32 mouse cellular contexts compared by ENCODE assay signal in genomic region chr6:43516593-43517315, GRCm38 (mm10).
DNase-seq lines count a peak whose midpoint lies in the region; ATAC-seq lines count a peak whose summit lies in the region.
"Had no signal": no experiment of that assay in that cellular context is flagged by ENCODE, and none has a peak within 500 bp of the region (broad histone marks: within the 10 kb centered on the region; RNA-seq: fewer than 3 reads in every experiment).

No protein-coding gene starts in this region.

- no peak overlapping the region for H3K4me3 ChIP-seq in liver, embryonic 13.5 days (replicated peaks)
- H3K4me3 ChIP-seq in midbrain, embryonic 16.5 days (ENCODE audit: low read depth, low read length) = no peak overlapping the region
- H3K4me3 ChIP-seq: embryonic facial prominence, embryonic 12.5 days; heart, embryonic 15.5 days; hindbrain, embryonic 12.5 days; limb, embryonic 12.5 days; midbrain, embryonic 10.5 days; neural tube, embryonic 13.5 days had no signal

- ATAC-seq in frontal cortex, adult (ENCODE audit: low TSS enrichment) = peak; percentile 79
- ATAC-seq in erythroblast, adult 5-6 weeks (replicated peaks; ENCODE audit: low FRiP score, poor library complexity, severe bottlenecking) = peak; percentile 92
- ATAC-seq in liver, embryonic 13.5 days (ENCODE audit: low read depth) = peak; percentile 86
- ATAC-seq in megakaryocyte-erythroid progenitor cell, adult 5-6 weeks (replicated peaks; ENCODE audit: low FRiP score, low TSS enrichment, poor library complexity, severe bottlenecking) = peak; percentile 68
- ATAC-seq in midbrain, embryonic 16.5 days = no peak
- ATAC-seq: forebrain, embryonic 16.5 days; hindbrain, postnatal 0 days; Patski had no signal

- H3K27ac ChIP-seq in liver, embryonic 13.5 days = no peak overlapping the region
- no peak overlapping the region for H3K27ac ChIP-seq in midbrain, embryonic 16.5 days (ENCODE audit: low read length)
- H3K27ac ChIP-seq: embryonic facial prominence, embryonic 12.5 days; heart, embryonic 15.5 days; hindbrain, embryonic 12.5 days; hindbrain, postnatal 0 days; limb, embryonic 12.5 days; macrophage; midbrain, embryonic 10.5 days; neural tube, embryonic 13.5 days had no signal

- peaks cover 4% of the 10 kb centered on the region; the same call in 1 of the 2 replicates for H3K4me1 ChIP-seq in liver, embryonic 13.5 days (replicated peaks)
- H3K4me1 ChIP-seq in midbrain, embryonic 16.5 days (ENCODE audit: control insufficient read depth, insufficient read depth, low read length) = no peaks in the 10 kb centered on the region
- H3K4me1 ChIP-seq: embryonic facial prominence, embryonic 12.5 days; heart, embryonic 15.5 days; limb, embryonic 12.5 days had no signal

- DNase-seq in frontal cortex, postnatal 10 days (ENCODE audit: low spot score in 2 of 2) = no peak
- DNase-seq in liver, embryonic 13.5 days = no peak
- no peak for DNase-seq in heart, adult 8-10 months (ENCODE audit: low spot score)
- no peak for DNase-seq in embryo, embryonic 10.5 days (ENCODE audit: low spot score)
- DNase-seq: adrenal gland, postnatal 10 days; cerebellum, adult 8-10 months; cerebellum, postnatal 25 days; gastrocnemius, postnatal 10 days; kidney, adult 11 months; kidney, postnatal 14 days; layer of hippocampus, adult 9-11 months; lung, adult 2 months; lung, postnatal 10 days; right cerebral cortex, postnatal 25 days; spleen, adult 18-20 months; thymus, adult 18-20 months; thymus, postnatal 36 days had no signal

- H3K36me3 ChIP-seq in liver, embryonic 13.5 days = no peaks in the 10 kb centered on the region
- no peaks in the 10 kb centered on the region for H3K36me3 ChIP-seq in midbrain, embryonic 16.5 days (ENCODE audit: control insufficient read depth, insufficient read depth, low read length)
- H3K36me3 ChIP-seq: embryonic facial prominence, embryonic 12.5 days; G1E; heart, embryonic 15.5 days; hindbrain, embryonic 12.5 days; limb, embryonic 12.5 days; midbrain, embryonic 10.5 days; neural tube, embryonic 13.5 days had no signal

- H3K9me3 ChIP-seq in liver, embryonic 13.5 days (replicated peaks) = no peaks in the 10 kb centered on the region
- no peaks in the 10 kb centered on the region for H3K9me3 ChIP-seq in midbrain, embryonic 16.5 days (replicated peaks; ENCODE audit: control insufficient read depth, low read length, poor library complexity, severe bottlenecking)
- H3K9me3 ChIP-seq: embryonic facial prominence, embryonic 12.5 days; G1E; heart, embryonic 15.5 days; hindbrain, embryonic 12.5 days; limb, embryonic 12.5 days; midbrain, embryonic 10.5 days; neural tube, embryonic 13.5 days had no signal

- no peaks in the 10 kb centered on the region for H3K27me3 ChIP-seq in liver, embryonic 13.5 days
- no peaks in the 10 kb centered on the region for H3K27me3 ChIP-seq in midbrain, embryonic 16.5 days (ENCODE audit: control insufficient read depth, insufficient read depth, low read depth, low read length)
- H3K27me3 ChIP-seq: embryonic facial prominence, embryonic 12.5 days; heart, embryonic 15.5 days; hindbrain, embryonic 12.5 days; limb, embryonic 12.5 days; neural tube, embryonic 13.5 days; Patski had no signal

- H3K9ac ChIP-seq in liver, embryonic 13.5 days = no peak overlapping the region
- no peak overlapping the region for H3K9ac ChIP-seq in midbrain, embryonic 16.5 days (ENCODE audit: low read depth, low read length)
- H3K9ac ChIP-seq: embryonic facial prominence, embryonic 12.5 days; heart, embryonic 15.5 days; hindbrain, embryonic 12.5 days; limb, embryonic 12.5 days; neural tube, embryonic 13.5 days had no signal

- no peak overlapping the region for H3K4me2 ChIP-seq in liver, embryonic 13.5 days
- H3K4me2 ChIP-seq in midbrain, embryonic 16.5 days (ENCODE audit: low read length) = no peak overlapping the region
- H3K4me2 ChIP-seq: embryonic facial prominence, embryonic 12.5 days; heart, embryonic 15.5 days; hindbrain, embryonic 12.5 days; limb, embryonic 12.5 days; neural tube, embryonic 13.5 days had no signal

- 69% methylated on average over 2 of the region's 2 CpGs for WGBS in liver, embryonic 13.5 days (ENCODE audit: insufficient replicate concordance)
- WGBS in midbrain, embryonic 16.5 days = 94% methylated on average over 2 of the region's 2 CpGs
